Mouse (Mus musculus): ENCODE data around the gene Abcc8. TPM values are rescaled to one million over a fixed set of nuclear protein-coding genes. Genes with fewer than 3 reads are reported as not detected.
A peak's percentile ranks its signal among the peaks of the same experiment; 100 is the strongest.

Abcc8 gene
- polyA plus RNA-seq (2016; fragmentation: Nextera tagmentation; extraction: Ambion mirVana) = 0.40 and 0.74 TPM in 2 replicates

DNA sequence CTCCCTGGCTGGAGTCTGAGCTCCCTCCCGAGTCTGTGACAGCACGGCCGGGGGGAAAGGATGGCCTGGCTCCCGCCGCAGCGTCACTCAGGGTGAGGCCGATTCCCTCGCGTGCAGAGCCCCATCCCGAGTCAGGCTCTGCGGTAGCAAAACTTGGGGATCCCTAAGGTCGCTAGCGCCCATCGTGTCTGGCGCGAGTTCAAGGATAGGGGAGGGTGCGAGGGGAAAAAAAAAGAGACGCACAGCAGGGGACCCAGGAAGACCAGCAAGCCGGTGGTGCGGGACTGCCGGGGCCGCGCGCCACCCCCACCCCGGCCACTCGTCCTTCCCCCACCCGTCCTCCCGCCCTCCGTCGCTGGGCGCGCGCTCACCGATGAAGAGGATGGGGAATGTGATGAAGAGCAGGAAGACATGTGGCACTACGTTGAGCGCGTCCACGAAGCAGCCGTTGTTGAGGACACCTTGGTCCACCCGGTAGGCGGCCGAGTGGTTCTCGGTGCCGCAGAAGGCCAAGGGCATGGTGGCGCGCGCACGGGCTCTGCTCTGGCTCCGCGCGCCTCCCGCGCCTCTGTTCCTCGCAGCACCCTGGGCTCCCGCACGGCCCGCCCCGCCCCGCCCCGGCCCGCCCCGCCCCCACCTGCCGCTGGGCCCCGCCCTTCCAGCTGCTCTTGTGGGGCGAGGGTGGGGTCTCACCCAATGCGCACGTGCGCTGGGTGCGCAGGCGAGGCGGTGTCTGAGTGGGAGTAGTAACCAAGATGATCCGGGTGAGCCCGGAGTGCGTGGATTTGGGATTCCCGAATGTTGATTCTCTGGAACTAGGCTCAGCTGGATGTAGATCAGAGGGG is at the start of gene Abcc8:
Gene Abcc8 (minus strand): TSS at position 603 of the 845 bp plus-strand sequence.
- H3K36me3 ChIP-seq = no peaks in the 10 kb centered on the region
- H3K27ac ChIP-seq = peak within 1 kb of the TSS; percentile 34
- peak; percentile 44 for DNase-seq (ENCODE audit: low spot score)
- H3K27me3 ChIP-seq (ENCODE audit: low read depth, poor library complexity, severe bottlenecking) = peaks cover 72% of the 10 kb centered on the region
- peak within 1 kb of the TSS; percentile 54 for H3K4me3 ChIP-seq
- peaks cover 15% of the 10 kb centered on the region for H3K4me1 ChIP-seq
- no peaks in the 10 kb centered on the region for H3K9me3 ChIP-seq (replicated peaks)
- WGBS = under 1% methylated on average over 75 of the region's 75 CpGs

DNA sequence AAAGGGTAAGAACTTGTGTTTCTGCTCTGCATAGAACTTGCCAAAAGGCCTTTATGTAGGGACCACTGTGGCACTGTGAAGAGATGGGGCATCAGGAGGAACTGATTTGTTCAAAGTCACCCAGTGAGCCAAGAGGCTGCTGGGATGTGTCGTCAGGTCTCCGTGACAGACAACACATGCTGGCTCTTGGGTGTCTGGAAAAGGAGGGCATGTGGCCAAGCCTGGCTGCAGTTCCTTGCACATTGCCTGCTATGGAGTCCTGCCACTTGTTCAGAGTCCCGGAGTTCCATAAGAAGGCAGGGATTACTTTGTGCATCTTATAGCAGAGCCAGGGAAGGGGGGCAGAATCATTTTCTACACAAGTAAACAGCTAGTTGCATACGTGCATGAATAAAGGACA is 47.1 kb upstream of the Abcc8 start:
- no peaks in the 10 kb centered on the region for H3K9me3 ChIP-seq (replicated peaks)
- H3K4me3 ChIP-seq = no peak overlapping the region
- H3K27ac ChIP-seq = no peak overlapping the region
- H3K4me1 ChIP-seq = no peaks in the 10 kb centered on the region
- DNase-seq (ENCODE audit: low spot score) = no peak
- no peaks in the 10 kb centered on the region for H3K36me3 ChIP-seq
- 0 out of 2 replicates have a peak, but pooled peaks cover 12% of the 10 kb centered on the region for H3K27me3 ChIP-seq (ENCODE audit: low read depth, poor library complexity, severe bottlenecking)
- WGBS = 79% methylated on average over 4 of the region's 4 CpGs

DNA sequence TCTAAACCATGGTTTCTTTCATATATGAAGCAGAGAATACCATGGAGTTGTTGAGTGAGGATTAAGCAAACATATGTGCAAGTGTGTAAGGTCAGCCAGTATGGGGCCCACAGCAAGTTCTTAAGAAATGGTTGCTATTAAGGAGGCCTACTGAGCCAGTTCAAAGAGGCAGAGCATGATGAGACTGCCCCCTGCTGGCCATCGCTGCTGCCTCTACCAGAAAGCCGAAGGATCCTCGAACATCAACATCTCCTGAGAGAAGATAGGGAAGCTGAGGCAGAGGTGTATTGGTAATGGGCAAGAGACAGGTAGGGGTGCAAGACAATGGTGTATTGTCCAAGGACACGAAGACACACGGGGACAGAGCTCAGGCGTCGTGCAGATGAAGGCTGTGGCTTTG is 46.4 kb upstream of the Abcc8 start:
- no peak overlapping the region for H3K27ac ChIP-seq
- 0 out of 2 replicates have a peak, but pooled peaks cover 12% of the 10 kb centered on the region for H3K27me3 ChIP-seq (ENCODE audit: low read depth, poor library complexity, severe bottlenecking)
- WGBS = 22% methylated on average over 7 of the region's 7 CpGs
- H3K36me3 ChIP-seq = no peaks in the 10 kb centered on the region
- H3K4me1 ChIP-seq = no peaks in the 10 kb centered on the region
- H3K9me3 ChIP-seq (replicated peaks) = no peaks in the 10 kb centered on the region
- H3K4me3 ChIP-seq = no peak overlapping the region
- peak; percentile 82 for DNase-seq (ENCODE audit: low spot score)

DNA sequence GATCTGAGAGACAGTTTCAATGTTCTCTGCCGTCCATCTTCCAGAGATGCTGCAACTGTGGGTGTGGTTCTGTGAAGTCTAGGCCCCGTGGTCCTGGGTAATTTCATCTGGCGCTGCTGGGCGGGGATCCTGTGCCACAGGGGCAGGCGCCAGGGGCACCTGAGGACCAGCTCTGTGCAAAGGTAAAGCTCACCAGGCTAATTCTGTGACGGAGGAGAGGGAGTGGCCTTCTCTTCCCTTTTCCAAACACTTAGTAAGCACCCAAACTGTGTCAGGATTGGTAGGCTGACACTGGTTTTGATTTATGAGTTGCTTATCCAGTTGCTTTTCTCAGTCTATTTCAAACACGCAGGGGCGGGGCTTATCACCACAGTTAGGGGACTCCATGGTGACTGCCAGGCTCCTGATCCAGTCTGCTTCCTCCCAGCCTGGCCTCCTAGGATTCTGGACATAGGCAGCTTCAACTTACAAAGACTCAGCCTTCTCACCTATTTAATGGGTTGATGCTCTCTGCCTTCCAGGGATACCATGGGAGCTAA is 40.8 kb upstream of the Abcc8 start:
- 74% methylated on average over 8 of the region's 8 CpGs for WGBS
- H3K9me3 ChIP-seq (replicated peaks) = no peaks in the 10 kb centered on the region
- H3K4me1 ChIP-seq = peaks cover 5% of the 10 kb centered on the region
- H3K36me3 ChIP-seq = no peaks in the 10 kb centered on the region
- H3K27ac ChIP-seq = no peak overlapping the region
- peaks cover 18% of the 10 kb centered on the region for H3K27me3 ChIP-seq (ENCODE audit: low read depth, poor library complexity, severe bottlenecking)
- no peak for DNase-seq (ENCODE audit: low spot score)
- no peak overlapping the region for H3K4me3 ChIP-seq

DNA sequence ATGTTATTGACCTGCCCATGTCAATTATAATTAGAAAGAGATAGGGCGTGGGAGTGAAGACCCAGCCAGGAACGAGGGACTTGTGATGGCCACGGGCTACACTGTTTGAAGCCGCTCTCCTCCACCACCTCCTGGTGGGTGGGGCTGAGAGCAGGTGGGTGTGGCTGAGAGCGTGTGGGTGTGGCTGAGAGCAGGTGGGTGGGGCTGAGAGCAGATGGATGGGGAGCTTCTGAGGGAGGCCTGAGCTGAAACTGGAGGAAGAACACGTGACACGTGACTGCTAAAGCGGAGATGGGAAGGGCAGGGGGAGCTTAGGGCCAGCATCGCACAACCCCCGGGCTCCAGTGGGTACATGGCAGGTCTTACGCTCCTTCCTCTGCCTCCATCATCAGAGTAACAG is 38.6 kb upstream of the Abcc8 start:
- Histone ChIP-seq H3K4me3 (no peak overlapping the region), H3K27me3 (ENCODE audit: low read depth, poor library complexity, severe bottlenecking) (peaks cover 18% of the 10 kb centered on the region), H3K4me1 (peaks cover 5% of the 10 kb centered on the region), H3K9me3 (replicated peaks) (no peaks in the 10 kb centered on the region), H3K36me3 (no peaks in the 10 kb centered on the region), H3K27ac (no peak overlapping the region)
- peak; percentile 47 for DNase-seq (ENCODE audit: low spot score)
- 9% methylated on average over 11 of the region's 11 CpGs for WGBS

DNA sequence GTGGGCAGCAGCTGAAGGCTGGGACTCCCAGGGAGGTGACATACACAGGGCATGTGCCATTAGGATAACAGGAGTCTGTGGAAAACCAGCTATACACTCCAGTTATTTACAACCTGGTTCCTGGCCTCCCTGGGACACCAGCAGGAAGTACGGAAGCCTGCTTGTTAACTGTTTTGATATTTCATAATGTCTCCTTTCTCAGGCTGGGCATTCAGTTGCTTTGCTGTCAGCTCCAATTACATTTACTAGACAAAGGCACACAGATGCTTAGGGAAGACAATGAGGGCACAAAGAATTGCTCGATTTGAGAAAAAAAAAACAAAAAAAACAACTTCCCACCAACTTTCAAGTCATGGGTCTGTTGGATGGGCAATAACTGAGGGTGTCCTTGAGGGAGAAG is 36.6 kb upstream of the Abcc8 start:
- H3K27me3 ChIP-seq (ENCODE audit: low read depth, poor library complexity, severe bottlenecking) = peaks cover 18% of the 10 kb centered on the region
- H3K27ac ChIP-seq = no peak overlapping the region
- peaks cover 5% of the 10 kb centered on the region for H3K4me1 ChIP-seq
- DNase-seq (ENCODE audit: low spot score) = no peak
- no peak overlapping the region for H3K4me3 ChIP-seq
- H3K36me3 ChIP-seq = no peaks in the 10 kb centered on the region
- WGBS = 77% methylated on average over 2 of the region's 2 CpGs
- H3K9me3 ChIP-seq (replicated peaks) = no peaks in the 10 kb centered on the region

DNA sequence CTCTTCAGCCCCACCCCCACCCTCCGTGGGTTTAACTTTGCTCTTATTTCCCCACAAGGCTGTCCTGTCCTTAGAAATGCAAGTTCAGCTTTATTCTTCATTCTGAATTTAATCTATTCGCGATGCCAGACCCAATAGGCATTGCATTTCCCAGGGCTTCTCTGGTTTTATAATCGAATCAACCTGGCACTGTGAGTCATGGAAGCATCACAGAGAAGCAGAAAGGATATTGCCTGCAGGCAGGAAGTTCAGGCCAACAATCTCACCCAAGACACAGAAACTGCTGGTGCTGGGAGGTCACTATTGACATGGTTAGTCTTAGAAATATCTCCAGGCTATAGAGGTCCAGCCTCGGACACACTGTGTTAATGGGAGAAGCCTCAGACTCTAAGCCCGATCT is 30.4 kb upstream of the Abcc8 start:
- H3K27ac ChIP-seq = no peak overlapping the region
- H3K9me3 ChIP-seq (replicated peaks) = no peaks in the 10 kb centered on the region
- no peaks in the 10 kb centered on the region for H3K36me3 ChIP-seq
- no peak overlapping the region for H3K4me3 ChIP-seq
- 85% methylated on average over 6 of the region's 6 CpGs for WGBS
- no peaks in the 10 kb centered on the region for H3K4me1 ChIP-seq
- no peak for DNase-seq (ENCODE audit: low spot score)
- no peaks in the 10 kb centered on the region for H3K27me3 ChIP-seq (ENCODE audit: low read depth, poor library complexity, severe bottlenecking)

DNA sequence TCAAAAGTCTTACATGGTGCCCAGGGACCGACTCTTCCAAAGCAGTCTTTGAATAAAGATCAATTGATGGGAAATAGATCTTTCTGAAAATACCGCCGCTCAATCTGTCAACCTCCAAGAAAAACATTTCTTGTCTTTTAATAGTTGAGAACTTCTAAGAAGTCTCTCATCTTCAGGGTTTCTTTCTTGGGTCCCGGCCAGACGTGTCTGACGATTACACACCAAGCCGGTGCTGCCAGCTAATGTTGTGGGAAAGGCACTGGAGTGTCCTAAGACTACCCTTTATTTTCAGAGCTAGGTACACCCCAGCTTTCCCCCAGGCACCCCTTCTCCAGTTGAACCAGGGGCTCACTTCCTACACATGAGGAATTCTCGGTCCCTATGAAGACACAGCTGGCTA is 28.3 kb upstream of the Abcc8 start:
- Histone ChIP-seq H3K27me3 (ENCODE audit: low read depth, poor library complexity, severe bottlenecking) (no peaks in the 10 kb centered on the region), H3K4me1 (peaks cover 6% of the 10 kb centered on the region), H3K9me3 (replicated peaks) (no peaks in the 10 kb centered on the region), H3K27ac (no peak overlapping the region), H3K4me3 (no peak overlapping the region), H3K36me3 (no peaks in the 10 kb centered on the region)
- DNase-seq (ENCODE audit: low spot score) = no peak
- WGBS = 93% methylated on average over 8 of the region's 8 CpGs

DNA sequence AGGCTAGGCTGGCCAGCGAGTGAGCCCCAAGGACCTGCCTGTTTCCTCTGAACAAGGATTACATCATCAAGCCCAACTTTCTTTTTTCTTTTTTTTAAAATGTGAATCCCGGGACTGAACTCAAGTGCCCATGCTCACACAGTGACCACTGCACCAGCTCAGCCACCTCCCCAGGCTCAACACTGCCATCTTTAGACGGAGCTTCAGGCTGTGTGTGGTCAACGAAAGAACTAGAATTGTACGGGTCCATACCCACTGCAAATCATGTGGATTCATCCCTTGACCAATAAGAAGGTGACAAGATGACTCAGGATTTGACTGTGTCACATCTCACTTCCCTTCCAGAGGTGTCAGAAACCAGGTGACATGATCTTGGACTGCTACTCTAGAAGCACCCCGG is 24.9 kb upstream of the Abcc8 start:
- peaks cover 24% of the 10 kb centered on the region for H3K4me1 ChIP-seq
- 76% methylated on average over 6 of the region's 6 CpGs for WGBS
- no peak for DNase-seq (ENCODE audit: low spot score)
- no peak overlapping the region for H3K27ac ChIP-seq
- no peaks in the 10 kb centered on the region for H3K9me3 ChIP-seq (replicated peaks)
- no peaks in the 10 kb centered on the region for H3K27me3 ChIP-seq (ENCODE audit: low read depth, poor library complexity, severe bottlenecking)
- H3K36me3 ChIP-seq = no peaks in the 10 kb centered on the region
- no peak overlapping the region for H3K4me3 ChIP-seq

DNA sequence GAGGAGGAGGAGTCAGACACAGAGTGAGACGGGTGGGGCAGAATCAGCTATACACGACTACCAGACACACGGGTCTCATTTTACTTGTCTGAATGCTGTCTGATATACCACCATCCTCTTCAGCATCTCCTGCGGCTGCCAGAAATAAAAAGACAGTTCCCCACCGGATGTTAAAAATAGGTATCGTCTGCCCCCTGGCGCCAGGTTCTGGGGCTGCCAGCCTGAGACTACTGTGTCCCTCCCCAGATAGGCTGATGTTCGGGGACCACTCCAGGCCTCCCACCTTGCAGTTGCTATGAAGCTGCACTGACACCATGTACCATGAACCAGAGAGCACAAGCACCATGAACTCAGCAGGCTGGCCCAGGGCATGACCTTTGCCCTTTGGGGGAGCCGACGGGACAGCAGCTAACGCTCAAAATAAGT is 24.2 kb upstream of the Abcc8 start:
- H3K27ac ChIP-seq = no peak overlapping the region
- no peaks in the 10 kb centered on the region for H3K9me3 ChIP-seq (replicated peaks)
- H3K27me3 ChIP-seq (ENCODE audit: low read depth, poor library complexity, severe bottlenecking) = no peaks in the 10 kb centered on the region
- H3K4me3 ChIP-seq = no peak overlapping the region
- 47% methylated on average over 11 of the region's 11 CpGs for WGBS
- no peaks in the 10 kb centered on the region for H3K36me3 ChIP-seq
- peaks cover 24% of the 10 kb centered on the region for H3K4me1 ChIP-seq
- peak; percentile 67 for DNase-seq (ENCODE audit: low spot score)

DNA sequence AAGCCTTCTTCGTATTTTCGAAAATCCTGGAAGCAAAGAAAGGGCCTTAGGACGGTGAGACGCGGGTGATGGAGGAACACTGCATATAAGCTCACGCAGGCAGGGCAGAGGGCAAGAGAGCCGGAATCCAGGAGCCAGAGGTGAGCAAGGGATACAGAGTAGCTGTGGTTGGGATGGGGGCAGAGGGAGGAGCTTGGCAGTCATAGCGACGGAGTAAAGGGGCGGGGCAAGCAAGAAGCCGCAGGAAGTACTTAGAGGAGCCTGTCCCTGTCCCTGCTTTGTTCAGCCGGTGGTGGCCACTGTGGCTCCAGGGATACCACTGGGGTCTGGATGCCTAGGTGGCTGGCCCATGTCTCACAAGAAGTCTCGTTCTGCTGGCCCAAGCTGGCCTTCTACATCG is 21.8 kb upstream of the Abcc8 start:
- peak; percentile 70 for DNase-seq (ENCODE audit: low spot score)
- H3K36me3 ChIP-seq = no peaks in the 10 kb centered on the region
- WGBS = 11% methylated on average over 14 of the region's 14 CpGs
- peak overlapping the region; percentile 34 for H3K4me3 ChIP-seq
- no peaks in the 10 kb centered on the region for H3K9me3 ChIP-seq (replicated peaks)
- H3K27ac ChIP-seq = peak overlapping the region; percentile 77
- no peaks in the 10 kb centered on the region for H3K27me3 ChIP-seq (ENCODE audit: low read depth, poor library complexity, severe bottlenecking)
- H3K4me1 ChIP-seq = peaks cover 24% of the 10 kb centered on the region

DNA sequence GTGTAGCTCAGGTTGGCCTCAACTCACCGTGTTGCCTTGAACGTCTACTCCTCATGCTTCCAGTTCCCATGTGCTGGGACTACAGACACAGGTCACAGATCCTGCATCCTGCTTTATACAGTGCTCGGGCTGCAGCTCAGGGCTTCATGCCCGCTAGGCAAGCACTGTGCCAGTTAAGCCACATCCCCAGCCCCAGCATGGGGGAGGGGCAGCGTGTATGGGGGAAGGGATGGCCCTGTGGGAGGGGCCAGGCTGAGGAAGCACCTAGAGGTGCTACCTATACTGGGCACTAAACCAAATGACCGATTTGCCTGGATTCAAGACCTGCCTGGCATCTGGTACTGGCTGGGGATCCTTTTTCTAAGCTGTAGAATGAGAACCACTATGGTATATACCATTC is 20.2 kb upstream of the Abcc8 start:
- Histone ChIP-seq H3K4me1 (peaks cover 24% of the 10 kb centered on the region), H3K36me3 (no peaks in the 10 kb centered on the region), H3K27me3 (ENCODE audit: low read depth, poor library complexity, severe bottlenecking) (no peaks in the 10 kb centered on the region), H3K27ac (no peak overlapping the region), H3K4me3 (no peak overlapping the region), H3K9me3 (replicated peaks) (no peaks in the 10 kb centered on the region)
- 71% methylated on average over 6 of the region's 6 CpGs for WGBS
- DNase-seq (ENCODE audit: low spot score) = no peak

DNA sequence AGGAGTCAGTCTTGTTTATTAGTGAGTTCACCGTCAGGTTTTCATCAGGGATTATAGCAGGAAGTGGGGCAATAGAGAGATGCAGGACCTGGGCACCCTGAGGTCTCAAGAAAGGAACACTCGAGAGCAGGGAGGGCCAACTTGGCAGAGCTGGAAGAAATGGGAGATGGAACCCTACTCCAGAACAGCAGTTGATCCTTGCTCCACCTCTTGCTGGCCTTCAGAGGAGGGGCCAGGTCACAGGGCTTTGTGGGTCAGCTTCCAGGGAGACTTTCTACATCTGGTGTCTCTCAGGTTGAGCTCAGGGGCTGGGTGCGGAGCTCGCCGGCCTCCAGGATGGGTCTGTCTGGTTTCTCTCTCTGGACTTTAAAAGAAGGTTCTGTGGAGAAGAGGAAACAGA is 15.5 kb upstream of the Abcc8 start:
- no peaks in the 10 kb centered on the region for H3K27me3 ChIP-seq (ENCODE audit: low read depth, poor library complexity, severe bottlenecking)
- no peaks in the 10 kb centered on the region for H3K9me3 ChIP-seq (replicated peaks)
- no peaks in the 10 kb centered on the region for H3K36me3 ChIP-seq
- H3K4me1 ChIP-seq = no peaks in the 10 kb centered on the region
- no peak overlapping the region for H3K4me3 ChIP-seq
- WGBS = 84% methylated on average over 5 of the region's 5 CpGs
- H3K27ac ChIP-seq = no peak overlapping the region
- DNase-seq (ENCODE audit: low spot score) = no peak
